Mouse (Mus musculus): ENCODE results near the gene Fam219b. TPM values are rescaled to one million over a fixed set of nuclear protein-coding genes. Genes with fewer than 3 reads are reported as not detected.

The Fam219b gene
- polyA plus RNA-seq, 1 experiment from 2014 or later = 13.3 TPM

- Histone ChIP-seq H3K4me3 (ENCODE audit: control insufficient read depth in 1 of 2, insufficient read depth in 1 of 2, low read depth in 1 of 2, low read length in 2 of 2) (peak overlapping the region in 1 of 2 experiments; percentile 18; a peak in 2 of 4 replicates), H3K27ac (replicated peaks in 1 of 2; ENCODE audit: control insufficient read depth in 1 of 2, insufficient read depth in 1 of 2, low read depth in 2 of 2, low read length in 2 of 2) (no peak overlapping the region), H3K9ac (ENCODE audit: low read length) (peak overlapping the region; percentile 16; the same call in 1 of the 2 replicates), H3K4me1 (ENCODE audit: control insufficient read depth in 2 of 2, insufficient read depth in 2 of 2, low read length in 2 of 2) (peaks cover 29 to 49% of the 10 kb centered on the region in 2 experiments), H3K36me3 (ENCODE audit: control insufficient read depth, insufficient read depth, low read length) (no peaks in the 10 kb centered on the region), H3K9me3 (ENCODE audit: control insufficient read depth, low read length) (no peaks in the 10 kb centered on the region), H3K4me2 (ENCODE audit: low read length) (peak overlapping the region; percentile 40), H3K27me3 (ENCODE audit: control insufficient read depth, insufficient read depth, low read length) (peaks cover 52% of the 10 kb centered on the region)
- no peak for ATAC-seq (ENCODE audit: insufficient number of reproducible peaks, insufficient read depth, low FRiP score, low read depth)
- WGBS = 13% methylated on average over 20 of the region's 20 CpGs
Measured at GRCm38 (mm10) chr9:57501861-57502260, 35.5 kb upstream of the Fam219b start.

- H3K4me2 ChIP-seq (ENCODE audit: low read length) = peak overlapping the region; percentile 98
- H3K27me3 ChIP-seq (ENCODE audit: control insufficient read depth, insufficient read depth, low read length) = peaks cover 52% of the 10 kb centered on the region
- no peaks in the 10 kb centered on the region for H3K9me3 ChIP-seq (ENCODE audit: control insufficient read depth, low read length)
- no peak overlapping the region for H3K27ac ChIP-seq (replicated peaks in 1 of 2; ENCODE audit: control insufficient read depth in 1 of 2, insufficient read depth in 1 of 2, low read depth in 2 of 2, low read length in 2 of 2)
- H3K4me3 ChIP-seq (ENCODE audit: control insufficient read depth in 1 of 2, insufficient read depth in 1 of 2, low read depth in 1 of 2, low read length in 2 of 2) = peak overlapping the region; percentile 41 to 52
- H3K36me3 ChIP-seq (ENCODE audit: control insufficient read depth, insufficient read depth, low read length) = no peaks in the 10 kb centered on the region
- peaks cover 29 to 49% of the 10 kb centered on the region in 2 experiments for H3K4me1 ChIP-seq (ENCODE audit: control insufficient read depth in 2 of 2, insufficient read depth in 2 of 2, low read length in 2 of 2)
- H3K9ac ChIP-seq (ENCODE audit: low read length) = peak overlapping the region; percentile 70
- 7% methylated on average over 23 of the region's 23 CpGs for WGBS
- ATAC-seq (ENCODE audit: insufficient number of reproducible peaks, insufficient read depth, low FRiP score, low read depth) = no peak
Measured at GRCm38 (mm10) chr9:57502911-57503621, 34.3 kb upstream of the Fam219b start.

- under 1% methylated on average over 46 of the region's 46 CpGs for WGBS
- Histone ChIP-seq H3K9ac (ENCODE audit: low read length) (peak within 1 kb of the TSS; percentile 70), H3K9me3 (ENCODE audit: control insufficient read depth, low read length) (no peaks in the 10 kb centered on the region), H3K4me1 (ENCODE audit: control insufficient read depth in 2 of 2, insufficient read depth in 2 of 2, low read length in 2 of 2) (peaks cover 29 to 49% of the 10 kb centered on the region in 2 experiments), H3K27me3 (ENCODE audit: control insufficient read depth, insufficient read depth, low read length) (peaks cover 52% of the 10 kb centered on the region), H3K4me2 (ENCODE audit: low read length) (peak within 1 kb of the TSS; percentile 98), H3K4me3 (ENCODE audit: control insufficient read depth in 1 of 2, insufficient read depth in 1 of 2, low read depth in 1 of 2, low read length in 2 of 2) (peak within 1 kb of the TSS; percentile 41 to 52), H3K36me3 (ENCODE audit: control insufficient read depth, insufficient read depth, low read length) (no peaks in the 10 kb centered on the region), H3K27ac (replicated peaks in 1 of 2; ENCODE audit: control insufficient read depth in 1 of 2, insufficient read depth in 1 of 2, low read depth in 2 of 2, low read length in 2 of 2) (peak within 1 kb of the TSS in 1 of 2 experiments; percentile 83; a peak in 2 of 4 replicates)
- ATAC-seq (ENCODE audit: insufficient number of reproducible peaks, insufficient read depth, low FRiP score, low read depth) = peak; percentile 66; the same call in 1 of the 2 replicates
Measured at GRCm38 (mm10) chr9:57503622-57504380, 33.5 kb upstream of the Fam219b start, which contains the start of gene Rpp25. TSS of gene Rpp25 (plus strand) at chr9:57504026.

GRCm38 (mm10) chr9:57504381-57504700 is 33.0 kb upstream of the Fam219b start:
- 3% methylated on average over 25 of the region's 34 CpGs for WGBS
- Histone ChIP-seq H3K9me3 (ENCODE audit: control insufficient read depth, low read length) (no peaks in the 10 kb centered on the region), H3K4me2 (ENCODE audit: low read length) (peak overlapping the region; percentile 98), H3K27ac (replicated peaks in 1 of 2; ENCODE audit: control insufficient read depth in 1 of 2, insufficient read depth in 1 of 2, low read depth in 2 of 2, low read length in 2 of 2) (peak overlapping the region in 1 of 2 experiments; percentile 83; a peak in 1 of 4 replicates), H3K4me3 (ENCODE audit: control insufficient read depth in 1 of 2, insufficient read depth in 1 of 2, low read depth in 1 of 2, low read length in 2 of 2) (peak overlapping the region; percentile 41 to 52), H3K36me3 (ENCODE audit: control insufficient read depth, insufficient read depth, low read length) (no peaks in the 10 kb centered on the region), H3K9ac (ENCODE audit: low read length) (peak overlapping the region; percentile 70), H3K27me3 (ENCODE audit: control insufficient read depth, insufficient read depth, low read length) (peaks cover 52% of the 10 kb centered on the region), H3K4me1 (ENCODE audit: control insufficient read depth in 2 of 2, insufficient read depth in 2 of 2, low read length in 2 of 2) (peaks cover 29 to 49% of the 10 kb centered on the region in 2 experiments)
- no peak for ATAC-seq (ENCODE audit: insufficient number of reproducible peaks, insufficient read depth, low FRiP score, low read depth)

GRCm38 (mm10) chr9:57504891-57505290 is 32.4 kb upstream of the Fam219b start:
- peaks cover 29 to 49% of the 10 kb centered on the region in 2 experiments for H3K4me1 ChIP-seq (ENCODE audit: control insufficient read depth in 2 of 2, insufficient read depth in 2 of 2, low read length in 2 of 2)
- H3K27ac ChIP-seq (replicated peaks in 1 of 2; ENCODE audit: control insufficient read depth in 1 of 2, insufficient read depth in 1 of 2, low read depth in 2 of 2, low read length in 2 of 2) = peak overlapping the region; percentile 83
- peak overlapping the region; percentile 70 for H3K9ac ChIP-seq (ENCODE audit: low read length)
- H3K27me3 ChIP-seq (ENCODE audit: control insufficient read depth, insufficient read depth, low read length) = peaks cover 46% of the 10 kb centered on the region
- peak overlapping the region; percentile 98 for H3K4me2 ChIP-seq (ENCODE audit: low read length)
- no peaks in the 10 kb centered on the region for H3K9me3 ChIP-seq (ENCODE audit: control insufficient read depth, low read length)
- ATAC-seq (ENCODE audit: insufficient number of reproducible peaks, insufficient read depth, low FRiP score, low read depth) = no peak
- no peaks in the 10 kb centered on the region for H3K36me3 ChIP-seq (ENCODE audit: control insufficient read depth, insufficient read depth, low read length)
- peak overlapping the region in 1 of 2 experiments; percentile 52; a peak in 1 of 4 replicates for H3K4me3 ChIP-seq (ENCODE audit: control insufficient read depth in 1 of 2, insufficient read depth in 1 of 2, low read depth in 1 of 2, low read length in 2 of 2)
- 57% methylated on average over 10 of the region's 10 CpGs for WGBS

GRCm38 (mm10) chr9:57505700-57506099 is 31.6 kb upstream of the Fam219b start:
- Histone ChIP-seq H3K9me3 (ENCODE audit: control insufficient read depth, low read length) (no peaks in the 10 kb centered on the region), H3K4me1 (ENCODE audit: control insufficient read depth in 2 of 2, insufficient read depth in 2 of 2, low read length in 2 of 2) (peaks cover 29 to 49% of the 10 kb centered on the region in 2 experiments), H3K4me3 (ENCODE audit: control insufficient read depth in 1 of 2, insufficient read depth in 1 of 2, low read depth in 1 of 2, low read length in 2 of 2) (peak overlapping the region; percentile 10 to 12; a peak in 2 of 4 replicates), H3K4me2 (ENCODE audit: low read length) (peak overlapping the region; percentile 98), H3K27me3 (ENCODE audit: control insufficient read depth, insufficient read depth, low read length) (peaks cover 38% of the 10 kb centered on the region), H3K27ac (replicated peaks in 1 of 2; ENCODE audit: control insufficient read depth in 1 of 2, insufficient read depth in 1 of 2, low read depth in 2 of 2, low read length in 2 of 2) (peak overlapping the region; percentile 83), H3K36me3 (ENCODE audit: control insufficient read depth, insufficient read depth, low read length) (no peaks in the 10 kb centered on the region), H3K9ac (ENCODE audit: low read length) (peak overlapping the region; percentile 64)
- peak; percentile 89 for ATAC-seq (ENCODE audit: insufficient number of reproducible peaks, insufficient read depth, low FRiP score, low read depth)
- 3% methylated on average over 8 of the region's 8 CpGs for WGBS

- H3K4me3 ChIP-seq (ENCODE audit: control insufficient read depth in 1 of 2, insufficient read depth in 1 of 2, low read depth in 1 of 2, low read length in 2 of 2) = no peak overlapping the region
- no peak overlapping the region for H3K27ac ChIP-seq (replicated peaks in 1 of 2; ENCODE audit: control insufficient read depth in 1 of 2, insufficient read depth in 1 of 2, low read depth in 2 of 2, low read length in 2 of 2)
- no peaks in the 10 kb centered on the region for H3K36me3 ChIP-seq (ENCODE audit: control insufficient read depth, insufficient read depth, low read length)
- H3K4me1 ChIP-seq (ENCODE audit: control insufficient read depth in 2 of 2, insufficient read depth in 2 of 2, low read length in 2 of 2) = peaks cover 4 to 9% of the 10 kb centered on the region in 2 experiments
- ATAC-seq (ENCODE audit: insufficient number of reproducible peaks, insufficient read depth, low FRiP score, low read depth) = no peak
- H3K9me3 ChIP-seq (ENCODE audit: control insufficient read depth, low read length) = no peaks in the 10 kb centered on the region
- H3K27me3 ChIP-seq (ENCODE audit: control insufficient read depth, insufficient read depth, low read length) = no peaks in the 10 kb centered on the region
- no peak overlapping the region for H3K4me2 ChIP-seq (ENCODE audit: low read length)
- H3K9ac ChIP-seq (ENCODE audit: low read length) = no peak overlapping the region
- WGBS = 79% methylated on average over 2 of the region's 2 CpGs
Measured at GRCm38 (mm10) chr9:57510577-57510976, 26.8 kb upstream of the Fam219b start.

All from heart, embryonic 14.5 days (tissue).